Mouse (Mus musculus) lung, adult 2 months (tissue): ENCODE measurements at regions not wholly inside any gene's neighbourhood (a gene's known extent, or its start where the extent isn't known, plus 50 kb on each side); places are given as distances from the start of the nearest gene placed in this dataset.

ENCODE experiments used
- CTCF ChIP-seq: fragments of 200-500 bp; IDR thresholded peaks from 2 replicates; pipeline ENCODE4 v1.5.1; 2011; ENCODE audit warnings: mild to moderate bottlenecking, low read length, control low read depth; ENCODE audit not compliant: insufficient read depth
- POLR2A ChIP-seq: fragments of 200-500 bp; IDR thresholded peaks from 2 replicates; pipeline ENCODE4 v1.6.1; 2011; ENCODE audit warnings: low read depth, mild to moderate bottlenecking, control low read depth, low read length, borderline replicate concordance; ENCODE audit errors: extremely low read depth

DNA sequence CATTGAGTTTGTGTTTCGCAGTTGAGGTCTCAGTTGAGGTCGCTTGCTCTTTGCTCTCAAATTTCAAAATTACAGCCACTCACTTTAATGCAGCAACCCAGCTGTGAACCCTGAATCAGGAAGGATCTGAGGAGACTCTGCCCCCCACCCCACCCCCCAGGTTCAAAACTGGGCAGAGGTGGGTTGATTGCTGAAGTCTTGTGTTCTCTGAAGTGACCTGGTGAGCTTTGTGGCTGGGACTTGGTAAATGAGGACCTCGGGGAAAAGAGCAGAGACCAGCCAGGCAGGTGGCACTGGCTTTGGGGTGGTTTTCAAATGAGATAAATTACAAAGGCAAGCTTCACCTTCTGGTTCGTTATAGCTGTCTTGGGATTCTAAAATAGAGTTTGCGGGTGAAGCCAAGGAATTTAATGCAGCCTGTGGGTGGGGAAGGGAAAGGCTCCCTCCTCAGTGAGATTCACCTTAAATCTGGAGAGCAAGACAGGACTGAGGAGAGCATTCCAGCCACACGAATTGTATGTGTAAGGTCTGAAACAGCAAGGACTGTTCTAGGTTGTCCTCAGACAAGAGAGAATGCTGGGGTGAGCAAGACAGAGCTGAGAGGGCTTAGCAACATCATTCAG, 145.7 kb downstream of the Cxcl12 start:
- TF ChIP-seq CTCF (no peak), POLR2A (no peak)
